Mouse (Mus musculus): ENCODE measurements around the gene Hpca. TPM values are rescaled to one million over a fixed set of nuclear protein-coding genes. Genes with fewer than 3 reads are reported as not detected.

The Hpca gene
- polyA plus RNA-seq, 1 experiment from 2014 or later: 2.7 TPM

- no peaks in the 10 kb centered on the region for H3K36me3 ChIP-seq (ENCODE audit: control insufficient read depth, insufficient read depth, low read length)
- DNase-seq (ENCODE audit: low spot score) (no peak), ATAC-seq (replicated peaks; ENCODE audit: low FRiP score, low TSS enrichment, low read depth) (no peak)
- no peak overlapping the region for H3K9ac ChIP-seq (ENCODE audit: low read length)
- H3K4me1 ChIP-seq (replicated peaks; ENCODE audit: control insufficient read depth, insufficient read depth, low read length): peaks cover 6% of the 10 kb centered on the region; the same call in 1 of the 2 replicates
- H3K9me3 ChIP-seq (ENCODE audit: control insufficient read depth, low read length): no peaks in the 10 kb centered on the region
- H3K4me3 ChIP-seq (ENCODE audit: low read depth, low read length): no peak overlapping the region
- no peak overlapping the region for H3K4me2 ChIP-seq (ENCODE audit: low read length)
- H3K27ac ChIP-seq (ENCODE audit: low read depth): no peak overlapping the region
- 74% methylated on average over 10 of the region's 10 CpGs for WGBS
- H3K27me3 ChIP-seq (replicated peaks; ENCODE audit: control insufficient read depth, insufficient read depth, low read length): peaks cover 38% of the 10 kb centered on the region
These were observed 2.1 kb downstream of the Hpca start for GRCm38 (mm10) chr4:129119708-129120107.

GRCm38 (mm10) chr4:129117720-129118510 is 3.9 kb downstream of the Hpca start:
- Histone ChIP-seq H3K4me2 (ENCODE audit: low read length) (no peak overlapping the region), H3K4me1 (replicated peaks; ENCODE audit: control insufficient read depth, insufficient read depth, low read length) (peaks cover 5% of the 10 kb centered on the region; the same call in 1 of the 2 replicates), H3K9me3 (ENCODE audit: control insufficient read depth, low read length) (no peaks in the 10 kb centered on the region), H3K36me3 (ENCODE audit: control insufficient read depth, insufficient read depth, low read length) (no peaks in the 10 kb centered on the region), H3K9ac (ENCODE audit: low read length) (no peak overlapping the region), H3K27me3 (replicated peaks; ENCODE audit: control insufficient read depth, insufficient read depth, low read length) (peaks cover 27% of the 10 kb centered on the region), H3K4me3 (ENCODE audit: low read depth, low read length) (no peak overlapping the region), H3K27ac (ENCODE audit: low read depth) (no peak overlapping the region)
- ATAC-seq (replicated peaks; ENCODE audit: low FRiP score, low TSS enrichment, low read depth) (no peak), DNase-seq (ENCODE audit: low spot score) (no peak)
- WGBS: 87% methylated on average over 14 of the region's 14 CpGs

- ATAC-seq (replicated peaks; ENCODE audit: low FRiP score, low TSS enrichment, low read depth): no peak
- WGBS: 93% methylated on average over 8 of the region's 8 CpGs
These were observed 5.1 kb downstream of the Hpca start for GRCm38 (mm10) chr4:129116703-129117102.

GRCm38 (mm10) chr4:129113083-129113988 is 8.5 kb downstream of the Hpca start:
- ATAC-seq (replicated peaks; ENCODE audit: low FRiP score, low TSS enrichment, low read depth) (peak; percentile 65), DNase-seq (ENCODE audit: low spot score) (peak; percentile 89)
- no peak overlapping the region for H3K4me3 ChIP-seq (ENCODE audit: low read depth, low read length)
- no peaks in the 10 kb centered on the region for H3K9me3 ChIP-seq (ENCODE audit: control insufficient read depth, low read length)
- WGBS: 33% methylated on average over 28 of the region's 28 CpGs
- no peak overlapping the region for H3K9ac ChIP-seq (ENCODE audit: low read length)
- H3K4me2 ChIP-seq (ENCODE audit: low read length): no peak overlapping the region
- no peaks in the 10 kb centered on the region for H3K36me3 ChIP-seq (ENCODE audit: control insufficient read depth, insufficient read depth, low read length)
- 0 out of 2 replicates have a peak, but pooled peaks cover under 1% of the 10 kb centered on the region for H3K27me3 ChIP-seq (replicated peaks; ENCODE audit: control insufficient read depth, insufficient read depth, low read length)
- no peak overlapping the region for H3K27ac ChIP-seq (ENCODE audit: low read depth)
- peaks cover 12% of the 10 kb centered on the region for H3K4me1 ChIP-seq (replicated peaks; ENCODE audit: control insufficient read depth, insufficient read depth, low read length)

More at GRCm38 (mm10) chr4:129116703-129117102, 5.1 kb downstream of the Hpca start:
- H3K36me3 ChIP-seq (ENCODE audit: control insufficient read depth, insufficient read depth, low read length): no peaks in the 10 kb centered on the region
- H3K27ac ChIP-seq (ENCODE audit: low read depth): no peak overlapping the region
- DNase-seq (ENCODE audit: low spot score): no peak
- H3K4me2 ChIP-seq (ENCODE audit: low read length): no peak overlapping the region
- H3K4me1 ChIP-seq (replicated peaks; ENCODE audit: control insufficient read depth, insufficient read depth, low read length): peaks cover 14% of the 10 kb centered on the region
- peaks cover 22% of the 10 kb centered on the region for H3K27me3 ChIP-seq (replicated peaks; ENCODE audit: control insufficient read depth, insufficient read depth, low read length)
- H3K9ac ChIP-seq (ENCODE audit: low read length): no peak overlapping the region
- no peak overlapping the region for H3K4me3 ChIP-seq (ENCODE audit: low read depth, low read length)
- H3K9me3 ChIP-seq (ENCODE audit: control insufficient read depth, low read length): no peaks in the 10 kb centered on the region

GRCm38 (mm10) chr4:129112231-129112630 is 9.6 kb downstream of the Hpca start:
- ATAC-seq (replicated peaks; ENCODE audit: low FRiP score, low TSS enrichment, low read depth) (no peak), DNase-seq (ENCODE audit: low spot score) (no peak)
- Histone ChIP-seq H3K9me3 (ENCODE audit: control insufficient read depth, low read length) (no peaks in the 10 kb centered on the region), H3K27me3 (replicated peaks; ENCODE audit: control insufficient read depth, insufficient read depth, low read length) (no peaks in the 10 kb centered on the region), H3K27ac (ENCODE audit: low read depth) (peak overlapping the region; percentile 51; the same call in 1 of the 2 replicates), H3K4me1 (replicated peaks; ENCODE audit: control insufficient read depth, insufficient read depth, low read length) (peaks cover 16% of the 10 kb centered on the region), H3K4me2 (ENCODE audit: low read length) (peak overlapping the region; percentile 26), H3K9ac (ENCODE audit: low read length) (no peak overlapping the region), H3K4me3 (ENCODE audit: low read depth, low read length) (no peak overlapping the region), H3K36me3 (ENCODE audit: control insufficient read depth, insufficient read depth, low read length) (no peaks in the 10 kb centered on the region)
- 45% methylated on average over 13 of the region's 13 CpGs for WGBS

- ATAC-seq (replicated peaks; ENCODE audit: low FRiP score, low TSS enrichment, low read depth): no peak
- Histone ChIP-seq H3K9me3 (ENCODE audit: control insufficient read depth, low read length) (no peaks in the 10 kb centered on the region), H3K27me3 (replicated peaks; ENCODE audit: control insufficient read depth, insufficient read depth, low read length) (peaks cover 1% of the 10 kb centered on the region; the same call in 1 of the 2 replicates), H3K4me1 (replicated peaks; ENCODE audit: control insufficient read depth, insufficient read depth, low read length) (peaks cover 20% of the 10 kb centered on the region), H3K36me3 (ENCODE audit: control insufficient read depth, insufficient read depth, low read length) (no peaks in the 10 kb centered on the region), H3K4me2 (ENCODE audit: low read length) (no peak overlapping the region), H3K9ac (ENCODE audit: low read length) (no peak overlapping the region), H3K4me3 (ENCODE audit: low read depth, low read length) (no peak overlapping the region), H3K27ac (ENCODE audit: low read depth) (no peak overlapping the region)
- 57% methylated on average over 11 of the region's 11 CpGs for WGBS
- DNase-seq (ENCODE audit: low spot score): no peak
These were observed 10.5 kb downstream of the Hpca start for GRCm38 (mm10) chr4:129111350-129111749.

DNA sequence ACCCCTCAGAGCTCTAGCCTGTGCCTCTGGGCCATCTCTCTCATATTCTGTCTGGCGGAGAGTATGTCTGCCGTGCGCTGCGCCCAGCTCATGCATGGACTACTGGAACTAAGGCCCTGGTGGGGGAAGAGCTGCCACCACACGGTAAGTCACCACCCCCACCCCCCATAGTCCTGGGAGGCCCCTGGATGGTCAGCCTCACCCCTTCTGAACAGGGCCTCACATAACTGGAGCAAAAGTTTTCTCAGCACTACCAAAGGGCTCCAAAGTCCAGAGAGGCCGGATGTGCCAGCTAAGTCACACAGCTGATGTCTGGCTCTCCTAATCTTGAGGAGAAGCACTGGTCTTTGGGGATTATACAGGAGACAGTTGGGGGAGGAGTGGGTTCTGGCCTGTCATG is 11.0 kb downstream of the Hpca start:
- Histone ChIP-seq H3K27me3 (replicated peaks; ENCODE audit: control insufficient read depth, insufficient read depth, low read length) (peaks cover 7% of the 10 kb centered on the region), H3K4me3 (ENCODE audit: low read depth, low read length) (no peak overlapping the region), H3K36me3 (ENCODE audit: control insufficient read depth, insufficient read depth, low read length) (no peaks in the 10 kb centered on the region), H3K4me2 (ENCODE audit: low read length) (no peak overlapping the region), H3K4me1 (replicated peaks; ENCODE audit: control insufficient read depth, insufficient read depth, low read length) (peaks cover 21% of the 10 kb centered on the region), H3K9me3 (ENCODE audit: control insufficient read depth, low read length) (no peaks in the 10 kb centered on the region), H3K9ac (ENCODE audit: low read length) (no peak overlapping the region), H3K27ac (ENCODE audit: low read depth) (no peak overlapping the region)
- 86% methylated on average over 6 of the region's 6 CpGs for WGBS
- ATAC-seq (replicated peaks; ENCODE audit: low FRiP score, low TSS enrichment, low read depth) (no peak), DNase-seq (ENCODE audit: low spot score) (no peak)

GRCm38 (mm10) chr4:129108624-129109023 is 13.2 kb downstream of the Hpca start:
- H3K9ac ChIP-seq (ENCODE audit: low read length): no peak overlapping the region
- H3K9me3 ChIP-seq (ENCODE audit: control insufficient read depth, low read length): no peaks in the 10 kb centered on the region
- WGBS: 76% methylated on average over 7 of the region's 7 CpGs
- no peak overlapping the region for H3K4me3 ChIP-seq (ENCODE audit: low read depth, low read length)
- DNase-seq (ENCODE audit: low spot score) (no peak), ATAC-seq (replicated peaks; ENCODE audit: low FRiP score, low TSS enrichment, low read depth) (no peak)
- H3K4me2 ChIP-seq (ENCODE audit: low read length): no peak overlapping the region
- H3K4me1 ChIP-seq (replicated peaks; ENCODE audit: control insufficient read depth, insufficient read depth, low read length): peaks cover 21% of the 10 kb centered on the region
- no peak overlapping the region for H3K27ac ChIP-seq (ENCODE audit: low read depth)
- H3K27me3 ChIP-seq (replicated peaks; ENCODE audit: control insufficient read depth, insufficient read depth, low read length): peaks cover 22% of the 10 kb centered on the region
- H3K36me3 ChIP-seq (ENCODE audit: control insufficient read depth, insufficient read depth, low read length): no peaks in the 10 kb centered on the region
